Mouse (Mus musculus) erythroblast, embryonic 14.5 days (primary cell): ENCODE data around the gene Alk. TPM values are rescaled to one million over a fixed set of nuclear protein-coding genes. Genes with fewer than 3 reads are reported as not detected.

Source experiments
- H3K27me3 ChIP-seq: 2 replicates; pipeline ENCODE4 v1.6.1; 2012; ENCODE audit warnings: inconsistent platforms; ENCODE audit not compliant: control insufficient read depth
- H3K36me3 ChIP-seq: 2 replicates; pipeline ENCODE4 v1.6.1; 2012; ENCODE audit warnings: mild to moderate bottlenecking, inconsistent platforms; ENCODE audit not compliant: control insufficient read depth
- H3K4me1 ChIP-seq: 2 replicates; pipeline ENCODE4 v1.6.1; 2012; ENCODE audit warnings: inconsistent platforms; ENCODE audit not compliant: control insufficient read depth
- H3K4me3 ChIP-seq: replicated peaks from 2 replicates; pipeline ENCODE3; 2012; ENCODE audit warnings: moderate library complexity, mild to moderate bottlenecking, inconsistent platforms
- H3K9me3 ChIP-seq: 2 replicates; pipeline ENCODE4 v1.6.1; 2012; ENCODE audit warnings: low read length, inconsistent platforms, mixed read lengths; ENCODE audit not compliant: control insufficient read depth
- GATA1 ChIP-seq: IDR thresholded peaks from 2 replicates; pipeline ENCODE4 v1.6.1; 2012; ENCODE audit warnings: low read length, inconsistent platforms, mixed read lengths
- TAL1 ChIP-seq: IDR thresholded peaks from 3 replicates; pipeline ENCODE4 v1.6.1; 2012; ENCODE audit warnings: low read length, inconsistent platforms, mixed read lengths
- polyA plus RNA-seq: library from polyadenylated mRNA; stranded (reverse); fragments of >175 nt; gene quantifications from 2 replicates; pipeline ENCODE4 v1.2.3, GENCODE M21; 2012

Alk gene
- polyA plus RNA-seq, 1 experiment, result not detected

GRCm38 (mm10) chr17:72448477-72448876, 155.9 kb downstream of the Alk start:
- no peaks in the 10 kb centered on the region for H3K27me3 ChIP-seq
- H3K9me3 ChIP-seq, result peaks cover 27% of the 10 kb centered on the region
- TF ChIP-seq TAL1 (no peak), GATA1 (no peak)
- no peak overlapping the region for H3K4me3 ChIP-seq
- H3K36me3 ChIP-seq, result no peaks in the 10 kb centered on the region
- no peaks in the 10 kb centered on the region for H3K4me1 ChIP-seq

GRCm38 (mm10) chr17:72445204-72446177, 158.9 kb downstream of the Alk start:
- TF ChIP-seq GATA1, result no peak
- no peak for TF ChIP-seq TAL1
- no peaks in the 10 kb centered on the region for H3K27me3 ChIP-seq
- no peaks in the 10 kb centered on the region for H3K36me3 ChIP-seq
- H3K4me3 ChIP-seq, result no peak overlapping the region
- peaks cover 39% of the 10 kb centered on the region for H3K9me3 ChIP-seq
- no peaks in the 10 kb centered on the region for H3K4me1 ChIP-seq

- Histone ChIP-seq H3K4me1 (no peaks in the 10 kb centered on the region), H3K36me3 (no peaks in the 10 kb centered on the region), H3K9me3 (peaks cover 37% of the 10 kb centered on the region), H3K4me3 (no peak overlapping the region), H3K27me3 (no peaks in the 10 kb centered on the region)
- TF ChIP-seq GATA1 (no peak), TAL1 (no peak)
Measured at GRCm38 (mm10) chr17:72417451-72417850, 187.0 kb downstream of the Alk start.

- Histone ChIP-seq H3K4me1 (no peaks in the 10 kb centered on the region), H3K36me3 (no peaks in the 10 kb centered on the region), H3K9me3 (peaks cover 25% of the 10 kb centered on the region), H3K27me3 (no peaks in the 10 kb centered on the region), H3K4me3 (no peak overlapping the region)
- TF ChIP-seq GATA1 (no peak), TAL1 (no peak)
Measured at GRCm38 (mm10) chr17:72414676-72415075, 189.8 kb downstream of the Alk start.

GRCm38 (mm10) chr17:72404813-72405212, 199.6 kb downstream of the Alk start:
- Histone ChIP-seq H3K36me3 (no peaks in the 10 kb centered on the region), H3K27me3 (no peaks in the 10 kb centered on the region), H3K4me3 (no peak overlapping the region), H3K9me3 (peaks cover 28% of the 10 kb centered on the region), H3K4me1 (no peaks in the 10 kb centered on the region)
- TF ChIP-seq TAL1, result no peak

- no peaks in the 10 kb centered on the region for H3K4me1 ChIP-seq
- no peak for TF ChIP-seq GATA1
- no peak for TF ChIP-seq TAL1
- peaks cover 32% of the 10 kb centered on the region for H3K9me3 ChIP-seq
- H3K27me3 ChIP-seq, result no peaks in the 10 kb centered on the region
- no peaks in the 10 kb centered on the region for H3K36me3 ChIP-seq
- H3K4me3 ChIP-seq, result no peak overlapping the region
Measured at GRCm38 (mm10) chr17:72401861-72402260, 202.6 kb downstream of the Alk start.

- Histone ChIP-seq H3K27me3 (no peaks in the 10 kb centered on the region), H3K4me3 (no peak overlapping the region), H3K4me1 (no peaks in the 10 kb centered on the region), H3K36me3 (no peaks in the 10 kb centered on the region), H3K9me3 (peaks cover 32% of the 10 kb centered on the region)
- TF ChIP-seq GATA1 (no peak), TAL1 (no peak)
Measured at GRCm38 (mm10) chr17:72401349-72401748, 203.1 kb downstream of the Alk start.

GRCm38 (mm10) chr17:72399331-72400059, 204.9 kb downstream of the Alk start:
- no peak overlapping the region for H3K4me3 ChIP-seq
- TF ChIP-seq GATA1, result no peak
- no peak for TF ChIP-seq TAL1
- no peaks in the 10 kb centered on the region for H3K27me3 ChIP-seq
- no peaks in the 10 kb centered on the region for H3K4me1 ChIP-seq
- H3K36me3 ChIP-seq, result no peaks in the 10 kb centered on the region
- H3K9me3 ChIP-seq, result peaks cover 36% of the 10 kb centered on the region

GRCm38 (mm10) chr17:72395956-72396355, 208.5 kb downstream of the Alk start:
- H3K27me3 ChIP-seq, result no peaks in the 10 kb centered on the region
- no peaks in the 10 kb centered on the region for H3K36me3 ChIP-seq
- no peak for TF ChIP-seq TAL1
- TF ChIP-seq GATA1, result no peak
- H3K4me1 ChIP-seq, result no peaks in the 10 kb centered on the region
- H3K4me3 ChIP-seq, result no peak overlapping the region
- H3K9me3 ChIP-seq, result peaks cover 37% of the 10 kb centered on the region

- TF ChIP-seq GATA1, result no peak
- TF ChIP-seq TAL1, result no peak
- Histone ChIP-seq H3K4me3 (no peak overlapping the region), H3K9me3 (peaks cover 43% of the 10 kb centered on the region), H3K36me3 (no peaks in the 10 kb centered on the region), H3K27me3 (no peaks in the 10 kb centered on the region), H3K4me1 (no peaks in the 10 kb centered on the region)
Measured at GRCm38 (mm10) chr17:72368991-72369390, 235.4 kb downstream of the Alk start.
